Mouse (Mus musculus): Measurements from ENCODE around the gene Schip1. TPM values are rescaled to one million over a fixed set of nuclear protein-coding genes. Genes with fewer than 3 reads are reported as not detected.

Schip1 gene
- polyA plus RNA-seq, 1 experiment from 2014 or later, result 47.2 TPM

GRCm38 (mm10) chr3:68325575-68325974 lies 261.0 kb downstream of the Schip1 start:
- WGBS, result 76% methylated on average over 6 of the region's 6 CpGs

GRCm38 (mm10) chr3:68332515-68332914 lies 267.9 kb downstream of the Schip1 start:
- no peak overlapping the region for H3K4me2 ChIP-seq (replicated peaks; ENCODE audit: low read depth, low read length)
- no peaks in the 10 kb centered on the region for H3K27me3 ChIP-seq (ENCODE audit: control insufficient read depth, insufficient read depth, low read length)
- no peak overlapping the region for H3K4me3 ChIP-seq (ENCODE audit: low read depth, low read length)
- H3K9me3 ChIP-seq (ENCODE audit: control insufficient read depth, low read depth, low read length), result no peaks in the 10 kb centered on the region
- H3K27ac ChIP-seq (ENCODE audit: low read length), result no peak overlapping the region
- WGBS, result 29% methylated on average over 2 of the region's 2 CpGs
- no peak overlapping the region for H3K9ac ChIP-seq (replicated peaks; ENCODE audit: low read depth, low read length)
- no peaks in the 10 kb centered on the region for H3K36me3 ChIP-seq (ENCODE audit: control insufficient read depth, insufficient read depth, low read length)
- no peak for ATAC-seq (ENCODE audit: insufficient number of reproducible peaks, insufficient read depth, low FRiP score, low read depth)
- H3K4me1 ChIP-seq (ENCODE audit: control insufficient read depth, insufficient read depth, low read length), result no peaks in the 10 kb centered on the region

More at GRCm38 (mm10) chr3:68325575-68325974, 261.0 kb downstream of the Schip1 start:
- Histone ChIP-seq H3K4me3 (ENCODE audit: low read depth, low read length) (no peak overlapping the region), H3K9me3 (ENCODE audit: control insufficient read depth, low read depth, low read length) (no peaks in the 10 kb centered on the region), H3K27ac (ENCODE audit: low read length) (no peak overlapping the region), H3K4me2 (replicated peaks; ENCODE audit: low read depth, low read length) (no peak overlapping the region), H3K36me3 (ENCODE audit: control insufficient read depth, insufficient read depth, low read length) (no peaks in the 10 kb centered on the region), H3K9ac (replicated peaks; ENCODE audit: low read depth, low read length) (no peak overlapping the region), H3K27me3 (ENCODE audit: control insufficient read depth, insufficient read depth, low read length) (no peaks in the 10 kb centered on the region), H3K4me1 (ENCODE audit: control insufficient read depth, insufficient read depth, low read length) (no peaks in the 10 kb centered on the region)
- ATAC-seq (ENCODE audit: insufficient number of reproducible peaks, insufficient read depth, low FRiP score, low read depth), result no peak

- H3K4me2 ChIP-seq (replicated peaks; ENCODE audit: low read depth, low read length), result no peak overlapping the region
- no peaks in the 10 kb centered on the region for H3K36me3 ChIP-seq (ENCODE audit: control insufficient read depth, insufficient read depth, low read length)
- no peaks in the 10 kb centered on the region for H3K9me3 ChIP-seq (ENCODE audit: control insufficient read depth, low read depth, low read length)
- no peaks in the 10 kb centered on the region for H3K4me1 ChIP-seq (ENCODE audit: control insufficient read depth, insufficient read depth, low read length)
- H3K9ac ChIP-seq (replicated peaks; ENCODE audit: low read depth, low read length), result no peak overlapping the region
- H3K27ac ChIP-seq (ENCODE audit: low read length), result no peak overlapping the region
- H3K4me3 ChIP-seq (ENCODE audit: low read depth, low read length), result no peak overlapping the region
- no peak for ATAC-seq (ENCODE audit: insufficient number of reproducible peaks, insufficient read depth, low FRiP score, low read depth)
- H3K27me3 ChIP-seq (ENCODE audit: control insufficient read depth, insufficient read depth, low read length), result no peaks in the 10 kb centered on the region
- WGBS, result 94% methylated on average over 4 of the region's 4 CpGs
Measured at GRCm38 (mm10) chr3:68335501-68335900, 270.9 kb downstream of the Schip1 start.

- no peak overlapping the region for H3K9ac ChIP-seq (replicated peaks; ENCODE audit: low read depth, low read length)
- H3K4me2 ChIP-seq (replicated peaks; ENCODE audit: low read depth, low read length), result no peak overlapping the region
- no peak for ATAC-seq (ENCODE audit: insufficient number of reproducible peaks, insufficient read depth, low FRiP score, low read depth)
- no peaks in the 10 kb centered on the region for H3K27me3 ChIP-seq (ENCODE audit: control insufficient read depth, insufficient read depth, low read length)
- H3K4me3 ChIP-seq (ENCODE audit: low read depth, low read length), result no peak overlapping the region
- no peaks in the 10 kb centered on the region for H3K9me3 ChIP-seq (ENCODE audit: control insufficient read depth, low read depth, low read length)
- no peak overlapping the region for H3K27ac ChIP-seq (ENCODE audit: low read length)
- WGBS, result 80% methylated on average over 6 of the region's 6 CpGs
- H3K36me3 ChIP-seq (ENCODE audit: control insufficient read depth, insufficient read depth, low read length), result no peaks in the 10 kb centered on the region
- H3K4me1 ChIP-seq (ENCODE audit: control insufficient read depth, insufficient read depth, low read length), result no peaks in the 10 kb centered on the region
Measured at GRCm38 (mm10) chr3:68350624-68351023, 286.0 kb downstream of the Schip1 start.

- ATAC-seq (ENCODE audit: insufficient number of reproducible peaks, insufficient read depth, low FRiP score, low read depth), result no peak
- 17% methylated on average over 3 of the region's 3 CpGs for WGBS
Measured at GRCm38 (mm10) chr3:68351461-68351860, 286.9 kb downstream of the Schip1 start.

GRCm38 (mm10) chr3:68352961-68353360 lies 288.4 kb downstream of the Schip1 start:
- Histone ChIP-seq H3K27ac (ENCODE audit: low read length) (no peak overlapping the region), H3K4me3 (ENCODE audit: low read depth, low read length) (no peak overlapping the region), H3K27me3 (ENCODE audit: control insufficient read depth, insufficient read depth, low read length) (no peaks in the 10 kb centered on the region), H3K4me2 (replicated peaks; ENCODE audit: low read depth, low read length) (no peak overlapping the region), H3K9me3 (ENCODE audit: control insufficient read depth, low read depth, low read length) (no peaks in the 10 kb centered on the region), H3K4me1 (ENCODE audit: control insufficient read depth, insufficient read depth, low read length) (no peaks in the 10 kb centered on the region), H3K36me3 (ENCODE audit: control insufficient read depth, insufficient read depth, low read length) (no peaks in the 10 kb centered on the region), H3K9ac (replicated peaks; ENCODE audit: low read depth, low read length) (no peak overlapping the region)
- ATAC-seq (ENCODE audit: insufficient number of reproducible peaks, insufficient read depth, low FRiP score, low read depth), result no peak
- 86% methylated on average over 7 of the region's 7 CpGs for WGBS

More at GRCm38 (mm10) chr3:68351461-68351860, 286.9 kb downstream of the Schip1 start:
- Histone ChIP-seq H3K27me3 (ENCODE audit: control insufficient read depth, insufficient read depth, low read length) (no peaks in the 10 kb centered on the region), H3K9ac (replicated peaks; ENCODE audit: low read depth, low read length) (no peak overlapping the region), H3K36me3 (ENCODE audit: control insufficient read depth, insufficient read depth, low read length) (no peaks in the 10 kb centered on the region), H3K27ac (ENCODE audit: low read length) (no peak overlapping the region), H3K4me2 (replicated peaks; ENCODE audit: low read depth, low read length) (no peak overlapping the region), H3K9me3 (ENCODE audit: control insufficient read depth, low read depth, low read length) (no peaks in the 10 kb centered on the region), H3K4me1 (ENCODE audit: control insufficient read depth, insufficient read depth, low read length) (no peaks in the 10 kb centered on the region), H3K4me3 (ENCODE audit: low read depth, low read length) (no peak overlapping the region)

- no peaks in the 10 kb centered on the region for H3K4me1 ChIP-seq (ENCODE audit: control insufficient read depth, insufficient read depth, low read length)
- no peaks in the 10 kb centered on the region for H3K36me3 ChIP-seq (ENCODE audit: control insufficient read depth, insufficient read depth, low read length)
- 36% methylated on average over 3 of the region's 3 CpGs for WGBS
- H3K4me2 ChIP-seq (replicated peaks; ENCODE audit: low read depth, low read length), result no peak overlapping the region
- H3K27ac ChIP-seq (ENCODE audit: low read length), result no peak overlapping the region
- no peak overlapping the region for H3K9ac ChIP-seq (replicated peaks; ENCODE audit: low read depth, low read length)
- no peak overlapping the region for H3K4me3 ChIP-seq (ENCODE audit: low read depth, low read length)
- no peaks in the 10 kb centered on the region for H3K9me3 ChIP-seq (ENCODE audit: control insufficient read depth, low read depth, low read length)
- H3K27me3 ChIP-seq (ENCODE audit: control insufficient read depth, insufficient read depth, low read length), result no peaks in the 10 kb centered on the region
- ATAC-seq (ENCODE audit: insufficient number of reproducible peaks, insufficient read depth, low FRiP score, low read depth), result no peak
Measured at GRCm38 (mm10) chr3:68353492-68353891, 288.9 kb downstream of the Schip1 start.

- no peaks in the 10 kb centered on the region for H3K36me3 ChIP-seq (ENCODE audit: control insufficient read depth, insufficient read depth, low read length)
- no peaks in the 10 kb centered on the region for H3K4me1 ChIP-seq (ENCODE audit: control insufficient read depth, insufficient read depth, low read length)
- H3K4me2 ChIP-seq (replicated peaks; ENCODE audit: low read depth, low read length), result no peak overlapping the region
- 74% methylated on average over 2 of the region's 2 CpGs for WGBS
- H3K27ac ChIP-seq (ENCODE audit: low read length), result no peak overlapping the region
- H3K4me3 ChIP-seq (ENCODE audit: low read depth, low read length), result no peak overlapping the region
- no peaks in the 10 kb centered on the region for H3K27me3 ChIP-seq (ENCODE audit: control insufficient read depth, insufficient read depth, low read length)
- no peak overlapping the region for H3K9ac ChIP-seq (replicated peaks; ENCODE audit: low read depth, low read length)
- no peaks in the 10 kb centered on the region for H3K9me3 ChIP-seq (ENCODE audit: control insufficient read depth, low read depth, low read length)
- ATAC-seq (ENCODE audit: insufficient number of reproducible peaks, insufficient read depth, low FRiP score, low read depth), result no peak
Measured at GRCm38 (mm10) chr3:68356516-68356915, 291.9 kb downstream of the Schip1 start.

- H3K4me1 ChIP-seq (ENCODE audit: control insufficient read depth, insufficient read depth, low read length), result no peaks in the 10 kb centered on the region
- H3K4me3 ChIP-seq (ENCODE audit: low read depth, low read length), result no peak overlapping the region
- H3K4me2 ChIP-seq (replicated peaks; ENCODE audit: low read depth, low read length), result no peak overlapping the region
- no peak overlapping the region for H3K27ac ChIP-seq (ENCODE audit: low read length)
- H3K27me3 ChIP-seq (ENCODE audit: control insufficient read depth, insufficient read depth, low read length), result no peaks in the 10 kb centered on the region
- H3K9ac ChIP-seq (replicated peaks; ENCODE audit: low read depth, low read length), result no peak overlapping the region
- no peaks in the 10 kb centered on the region for H3K36me3 ChIP-seq (ENCODE audit: control insufficient read depth, insufficient read depth, low read length)
- no peak for ATAC-seq (ENCODE audit: insufficient number of reproducible peaks, insufficient read depth, low FRiP score, low read depth)
- no peaks in the 10 kb centered on the region for H3K9me3 ChIP-seq (ENCODE audit: control insufficient read depth, low read depth, low read length)
Measured at GRCm38 (mm10) chr3:68368029-68368428, 303.4 kb downstream of the Schip1 start.
